Mouse (Mus musculus) E14TG2a.4 (cell line): ENCODE measurements around the gene Cd82.

Experiments used
- H3K27me3 ChIP-seq: 2 replicates; pipeline ENCODE4 v1.6.1; 2014; ENCODE audit warnings: low read length, control low read depth; ENCODE audit not compliant: insufficient read depth
- H3K36me3 ChIP-seq: 2 replicates; pipeline ENCODE4 v1.6.1; 2014; ENCODE audit warnings: low read length, control low read depth; ENCODE audit not compliant: insufficient read depth
- H3K4me1 ChIP-seq: replicated peaks from 2 replicates; pipeline ENCODE4 v1.6.1; 2014; ENCODE audit warnings: low read depth, low read length, control low read depth
- H3K4me3 ChIP-seq: replicated peaks from 2 replicates; pipeline ENCODE4 v1.5.1; 2014; ENCODE audit warnings: mild to moderate bottlenecking, low read length
- H3K9me3 ChIP-seq: 2 replicates; pipeline ENCODE4 v1.6.1; 2014; ENCODE audit warnings: low read length, control low read depth
- CTCF ChIP-seq: conservative IDR thresholded peaks from 2 replicates; pipeline ENCODE4 v1.5.1; 2014; ENCODE audit warnings: low read length
- NANOG ChIP-seq: IDR thresholded peaks from 2 replicates; pipeline ENCODE4 v1.6.1; 2014; ENCODE audit warnings: borderline replicate concordance, low read length, mixed read lengths
- POU5F1 ChIP-seq: IDR thresholded peaks from 2 replicates; pipeline ENCODE4 v1.6.1; 2014; ENCODE audit warnings: low read length, borderline replicate concordance

The Cd82 gene

DNA sequence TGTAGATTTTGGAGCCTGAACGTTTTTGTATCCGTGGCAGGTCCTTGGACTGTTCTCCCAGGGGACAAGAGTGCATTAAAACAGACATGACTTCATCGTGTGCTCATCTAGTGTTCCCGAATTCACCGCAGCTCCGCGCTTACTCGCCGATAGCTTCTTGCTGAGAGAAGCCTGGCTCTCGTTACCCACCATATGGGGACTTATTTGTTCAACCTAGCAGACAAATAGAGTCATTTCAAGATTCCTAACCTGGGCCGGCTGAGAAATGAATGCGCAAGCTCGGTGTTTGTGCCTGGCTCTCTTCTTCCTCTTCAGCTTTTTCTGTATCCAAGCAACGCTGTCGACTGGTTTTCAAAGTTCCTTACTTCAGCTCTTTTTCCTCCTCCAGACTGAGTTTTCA lies 85.1 kb downstream of the Cd82 start:
- Histone ChIP-seq H3K4me3 (no peak overlapping the region), H3K27me3 (no peaks in the 10 kb centered on the region), H3K4me1 (peaks cover 5% of the 10 kb centered on the region; the same call in 1 of the 2 replicates), H3K36me3 (no peaks in the 10 kb centered on the region), H3K9me3 (peaks cover 3% of the 10 kb centered on the region; the same call in 1 of the 2 replicates)
- TF ChIP-seq POU5F1, result no peak
- no peak for TF ChIP-seq CTCF
- no peak for TF ChIP-seq NANOG

DNA sequence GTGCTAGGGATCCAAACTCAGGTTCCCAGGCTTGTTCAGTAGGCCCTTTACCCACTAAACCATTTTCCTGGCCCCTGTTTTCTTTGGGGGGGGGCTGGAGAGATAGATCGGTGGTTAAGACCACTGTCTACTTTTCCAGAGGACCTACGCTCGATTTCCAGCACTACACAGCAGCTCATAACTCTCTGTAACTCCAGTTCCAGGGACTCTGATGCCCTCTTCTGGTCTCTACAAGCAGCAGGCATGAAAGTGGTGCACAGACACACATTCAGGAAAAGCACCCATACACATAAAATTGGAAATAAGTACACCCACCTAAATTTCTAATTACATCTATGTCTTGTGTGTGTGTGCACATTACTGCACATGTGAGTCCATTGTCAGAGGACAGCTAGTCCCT lies 85.8 kb downstream of the Cd82 start:
- no peak for TF ChIP-seq POU5F1
- Histone ChIP-seq H3K9me3 (peaks cover 3% of the 10 kb centered on the region; the same call in 1 of the 2 replicates), H3K4me1 (peaks cover 5% of the 10 kb centered on the region; the same call in 1 of the 2 replicates), H3K27me3 (no peaks in the 10 kb centered on the region), H3K36me3 (no peaks in the 10 kb centered on the region), H3K4me3 (no peak overlapping the region)

DNA sequence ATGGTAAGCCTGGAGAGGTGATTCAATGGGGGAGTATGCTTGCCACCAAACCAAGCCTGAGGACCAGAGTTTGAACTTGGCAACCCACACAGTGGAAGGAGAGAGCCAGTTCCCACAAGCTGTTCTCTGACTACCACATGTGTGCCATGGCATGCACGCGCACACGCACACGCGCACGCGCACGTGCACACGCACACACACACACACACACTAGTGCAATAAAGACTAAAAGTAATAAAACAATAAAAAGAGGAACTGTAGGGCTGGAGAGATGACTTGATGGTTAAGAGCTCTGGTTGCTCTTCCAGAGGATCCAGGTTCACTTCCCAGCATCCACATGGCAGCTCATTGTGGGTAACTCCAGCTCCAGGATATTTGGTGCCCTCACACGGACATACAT lies 90.1 kb downstream of the Cd82 start:
- TF ChIP-seq NANOG (no peak), CTCF (no peak), POU5F1 (no peak)
- H3K4me3 ChIP-seq, result no peak overlapping the region
- H3K9me3 ChIP-seq, result peaks cover 11% of the 10 kb centered on the region
- H3K27me3 ChIP-seq, result no peaks in the 10 kb centered on the region
- H3K4me1 ChIP-seq, result 0 out of 2 replicates have a peak, but pooled peaks cover 2% of the 10 kb centered on the region
- H3K36me3 ChIP-seq, result no peaks in the 10 kb centered on the region

DNA sequence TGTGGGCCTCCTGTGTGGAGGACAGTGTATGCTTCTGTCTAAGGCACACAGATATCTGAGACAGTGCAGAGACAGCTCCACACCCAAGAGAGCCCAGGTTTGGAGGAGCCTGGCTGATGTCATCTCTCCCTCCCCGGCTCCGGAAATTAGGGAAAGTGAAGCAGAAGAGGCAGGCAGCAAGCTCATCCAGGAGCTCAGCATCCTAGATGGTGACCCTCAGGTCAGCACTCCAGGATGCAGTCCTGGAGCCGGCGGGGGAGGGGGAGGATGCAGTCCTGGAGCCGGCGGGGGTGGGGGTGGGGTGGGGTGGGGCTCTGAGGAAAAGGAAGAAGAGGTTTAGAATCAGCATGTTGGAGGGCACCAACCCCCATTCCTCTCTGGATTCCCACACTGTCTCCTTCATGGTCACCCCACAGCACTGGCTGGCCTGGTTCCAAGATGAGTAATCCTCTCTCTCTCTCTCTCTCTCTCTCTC lies 90.8 kb downstream of the Cd82 start:
- 0 out of 2 replicates have a peak, but pooled peaks cover 2% of the 10 kb centered on the region for H3K27me3 ChIP-seq
- H3K36me3 ChIP-seq, result no peaks in the 10 kb centered on the region
- no peak for TF ChIP-seq CTCF
- no peak for TF ChIP-seq NANOG
- no peak for TF ChIP-seq POU5F1
- peaks cover 11% of the 10 kb centered on the region for H3K9me3 ChIP-seq
- H3K4me3 ChIP-seq, result no peak overlapping the region
- 0 out of 2 replicates have a peak, but pooled peaks cover 2% of the 10 kb centered on the region for H3K4me1 ChIP-seq
